14 mouse cellular contexts compared by ENCODE assay signal in genomic region chrX:159210892-159211583, GRCm38 (mm10). TPM values are rescaled to one million over a fixed set of nuclear protein-coding genes. Genes with fewer than 3 reads are reported as not detected.
DNase-seq lines count a peak whose midpoint lies in the region; ATAC-seq and TF ChIP-seq lines count a peak whose summit lies in the region.
"Had no signal": no experiment of that assay in that cellular context is flagged by ENCODE, and none has a peak within 500 bp of the region (broad histone marks: within the 10 kb centered on the region; RNA-seq: fewer than 3 reads in every experiment).

No protein-coding gene starts in this region.

- H3K27me3 ChIP-seq in intestine, embryonic 15.5 days (replicated peaks) = no peaks in the 10 kb centered on the region
- H3K27me3 ChIP-seq in intestine, postnatal 0 days (replicated peaks; ENCODE audit: control insufficient read depth, insufficient read depth, low read length) = no peaks in the 10 kb centered on the region
- H3K27me3 ChIP-seq: CH12.LX; limb, embryonic 15.5 days; lung, embryonic 15.5 days had no signal

- H3K36me3 ChIP-seq in intestine, embryonic 15.5 days = no peaks in the 10 kb centered on the region
- no peaks in the 10 kb centered on the region for H3K36me3 ChIP-seq in intestine, postnatal 0 days (ENCODE audit: control insufficient read depth, insufficient read depth)
- H3K36me3 ChIP-seq: limb, embryonic 15.5 days; lung, embryonic 15.5 days had no signal

- DNase-seq in kidney, adult 9 months = peak; percentile 1
- DNase-seq in kidney, postnatal 10 days = no peak
- DNase-seq in 416B (ENCODE audit: low read depth) = peak; percentile 66
- no peak for DNase-seq in cerebellum, adult 18-20 months
- DNase-seq: embryo, embryonic 11 days; heart, postnatal 4 days had no signal

- WGBS in intestine, embryonic 15.5 days = 55% methylated on average over 5 of the region's 5 CpGs
- WGBS in intestine, postnatal 0 days = 57% methylated on average over 5 of the region's 5 CpGs

- no peaks in the 10 kb centered on the region for H3K9me3 ChIP-seq in intestine, embryonic 15.5 days
- H3K9me3 ChIP-seq in intestine, postnatal 0 days (ENCODE audit: control insufficient read depth) = no peaks in the 10 kb centered on the region
- H3K9me3 ChIP-seq: limb, embryonic 15.5 days; lung, embryonic 15.5 days had no signal

- ATAC-seq in activated CD4-positive, CD25-positive, alpha-beta regulatory T cell, adult 4 months = peak; percentile 91
- ATAC-seq in megakaryocyte progenitor cell, adult 5-6 weeks (replicated peaks; ENCODE audit: poor library complexity) = peak; percentile 90
- no peak for ATAC-seq in intestine, embryonic 15.5 days
- no peak for ATAC-seq in intestine, postnatal 0 days
- ATAC-seq: intestine, embryonic 16.5 days had no signal

- no peaks in the 10 kb centered on the region for H3K4me1 ChIP-seq in intestine, embryonic 15.5 days (replicated peaks)
- H3K4me1 ChIP-seq in intestine, postnatal 0 days (replicated peaks; ENCODE audit: control insufficient read depth, insufficient read depth, low read length) = no peaks in the 10 kb centered on the region
- H3K4me1 ChIP-seq: limb, embryonic 15.5 days; lung, embryonic 15.5 days had no signal

- H3K27ac ChIP-seq in intestine, embryonic 15.5 days = no peak overlapping the region
- H3K27ac ChIP-seq in intestine, postnatal 0 days (ENCODE audit: low read depth, low read length) = no peak overlapping the region
- H3K27ac ChIP-seq: limb, embryonic 15.5 days; lung, embryonic 15.5 days had no signal

- H3K4me3 ChIP-seq in intestine, embryonic 15.5 days (replicated peaks) = no peak overlapping the region
- no peak overlapping the region for H3K4me3 ChIP-seq in intestine, postnatal 0 days (ENCODE audit: low read depth, low read length)
- H3K4me3 ChIP-seq: limb, embryonic 15.5 days; lung, embryonic 15.5 days had no signal

- H3K9ac ChIP-seq in intestine, embryonic 15.5 days = no peak overlapping the region
- H3K9ac ChIP-seq in intestine, postnatal 0 days (ENCODE audit: low read depth, low read length) = no peak overlapping the region
- H3K9ac ChIP-seq: limb, embryonic 15.5 days; lung, embryonic 15.5 days had no signal

- no peak overlapping the region for H3K4me2 ChIP-seq in intestine, embryonic 15.5 days (replicated peaks)
- no peak overlapping the region for H3K4me2 ChIP-seq in intestine, postnatal 0 days (replicated peaks; ENCODE audit: low read depth)
- H3K4me2 ChIP-seq: limb, embryonic 15.5 days; lung, embryonic 15.5 days had no signal

- TF ChIP-seq CTCF in intestine, postnatal 0 days (IDR thresholded peaks at IDR 0.05; ENCODE audit: low read depth) = no peak

RNA-seq across cellular contexts. Expression of gene Rps6ka3, which starts 0.9 kb away (rescaled TPM):
- 1 to 10 TPM; 6.3 to 9.4 TPM for polyA plus RNA-seq in activated CD4-positive, CD25-positive, alpha-beta regulatory T cell, adult 4 months (2017; shearing (Covaris generic))
- total RNA-seq in megakaryocyte progenitor cell, adult 5-6 weeks (2015) = 60.2 and 64.4 TPM in 2 replicates
- total RNA-seq in megakaryocyte progenitor cell, adult 5-6 weeks (2017) = 28.0 and 35.8 TPM in 2 replicates
- 4.6 and 5.3 TPM in 2 replicates for polyA plus RNA-seq in intestine, embryonic 15.5 days (2015; fragmentation: Nextera tagmentation; extraction: Ambion mirVana)
- 4.9 TPM in 2 replicates for polyA plus RNA-seq in intestine, postnatal 0 days (2015; fragmentation: Nextera tagmentation; extraction: Ambion mirVana)

Comparison
In these comparisons a context has a peak if more than half of its experiments do, and no peak if none do; other contexts are left out.
1. DNase-seq: peak in kidney, adult 9 months (single experiment) and 416B (single experiment); none in kidney, postnatal 10 days (single experiment) and cerebellum, adult 18-20 months (0 of 2).
2. ATAC-seq: peak in activated CD4-positive, CD25-positive, alpha-beta regulatory T cell, adult 4 months (single experiment) and megakaryocyte progenitor cell, adult 5-6 weeks (single experiment); none in intestine, embryonic 15.5 days (single experiment) and intestine, postnatal 0 days (single experiment).